Mouse (Mus musculus) G1E (cell line): Measurements from ENCODE around the gene Crocc.

Experiments used
- CTCF ChIP-seq: IDR thresholded peaks from 2 replicates; pipeline ENCODE4 v1.5.1; 2012; ENCODE audit warnings: low read depth, low read length, inconsistent platforms, mixed read lengths
- GATA1 ChIP-seq: IDR thresholded peaks from 2 replicates; pipeline ENCODE4 v1.6.1; 2012; ENCODE audit warnings: borderline replicate concordance, low read length, inconsistent platforms, mixed read lengths

- no peak for TF ChIP-seq CTCF
- no peak for TF ChIP-seq GATA1
Measured at GRCm38 (mm10) chr4:141064104-141064659, 3.8 kb upstream of the Crocc start.
